Mouse (Mus musculus): ENCODE measurements around the gene Fem1b.
"Not testable (repeated sequence)": the region's sequence is repeated elsewhere in the genome, so short reads cannot be mapped to it uniquely, and the experiment has no call there.

The Fem1b gene

DNA sequence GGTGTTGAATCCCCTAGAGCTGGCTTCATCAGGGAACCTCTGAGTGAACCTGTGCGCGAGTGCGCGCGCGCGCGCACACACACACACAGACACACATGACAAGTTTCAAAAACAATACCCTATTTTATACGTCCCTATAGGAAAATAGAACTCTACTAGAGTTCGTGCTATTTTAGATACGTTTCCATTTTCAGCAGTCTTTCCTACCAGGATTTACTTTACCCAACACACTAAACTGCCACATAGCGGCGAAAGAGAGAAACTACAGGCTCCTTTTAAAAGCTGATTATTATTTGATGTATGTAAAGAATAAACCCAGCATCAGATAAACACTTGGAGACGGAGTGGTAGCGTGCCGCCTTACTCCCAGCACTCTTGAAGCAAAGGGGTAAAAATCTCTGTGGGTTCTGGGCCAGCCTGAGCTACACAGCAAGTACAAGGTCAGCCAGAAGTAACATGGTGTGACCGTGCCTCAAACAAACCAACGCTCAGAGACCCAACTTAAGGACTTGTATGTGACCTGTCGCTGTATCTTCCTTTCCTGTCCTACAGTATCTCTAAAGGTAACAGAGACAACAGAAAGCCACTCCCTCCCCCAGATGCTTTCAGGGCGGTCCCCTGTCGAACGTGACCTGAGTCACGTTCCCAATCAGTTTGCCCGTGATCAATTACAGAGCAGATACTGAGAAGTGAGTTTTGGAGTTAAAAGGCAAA, 16.4 kb upstream of the Fem1b start:
- DNase-seq (ENCODE audit: low spot score), result peak; percentile 85

- peak; percentile 30 for DNase-seq (ENCODE audit: low spot score)
These were observed 14.7 kb upstream of the Fem1b start for GRCm38 (mm10) chr9:62826456-62826855.

DNA sequence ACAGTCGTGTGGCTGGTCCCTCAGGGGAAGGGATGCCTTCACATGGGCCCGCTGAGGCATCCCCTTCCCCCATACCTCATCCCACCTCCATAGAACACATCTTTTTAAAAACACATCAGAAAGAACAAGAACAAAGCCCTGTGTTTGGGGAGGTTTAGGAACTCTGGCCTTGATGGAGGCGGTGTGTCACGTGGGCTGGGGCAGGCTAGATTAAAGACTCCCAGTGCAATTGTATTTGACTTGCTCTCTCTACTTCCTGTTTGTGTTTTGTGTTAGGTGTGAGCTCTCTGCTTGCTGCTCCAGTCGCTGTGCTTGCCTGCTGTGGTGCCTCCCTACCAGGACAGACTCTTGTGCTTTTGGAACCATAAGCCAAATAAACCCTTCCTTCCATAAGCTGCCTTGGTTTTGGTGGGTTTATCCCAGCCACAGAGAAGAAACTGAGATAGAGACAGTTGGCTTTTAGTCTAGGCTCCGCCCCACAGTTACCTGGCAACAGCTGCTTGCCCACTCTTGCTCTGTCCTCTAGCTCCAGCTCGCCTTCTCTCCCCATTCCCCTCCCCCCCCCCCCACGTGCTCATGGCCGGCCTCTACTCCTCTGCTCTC, 14.2 kb upstream of the Fem1b start:
- DNase-seq (ENCODE audit: low spot score), result peak; percentile 63

GRCm38 (mm10) chr9:62821811-62822210, 10.1 kb upstream of the Fem1b start:
- DNase-seq (ENCODE audit: low spot score), result no peak

DNA sequence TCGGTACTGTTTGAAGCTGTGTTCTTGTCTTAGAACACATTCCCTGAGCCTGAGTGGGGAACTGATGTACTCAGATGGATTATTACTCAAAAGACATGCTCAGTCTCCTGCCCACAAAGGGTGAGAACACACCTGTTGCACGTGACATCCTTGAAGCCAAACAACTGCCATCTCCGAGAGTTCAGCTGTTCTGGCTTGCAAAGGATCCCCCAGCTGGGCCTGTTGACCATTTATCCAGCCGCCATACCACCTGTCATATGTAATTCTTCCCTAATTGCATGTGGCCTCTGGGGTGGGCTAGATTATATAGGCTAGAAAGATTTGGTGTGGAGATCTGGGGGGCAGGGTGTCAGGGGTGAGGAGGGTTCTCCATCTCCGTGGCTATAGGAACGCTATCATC, 9.1 kb upstream of the Fem1b start:
- no peak for DNase-seq (ENCODE audit: low spot score)

GRCm38 (mm10) chr9:62819910-62820309, 8.2 kb upstream of the Fem1b start:
- not testable (repeated sequence) for DNase-seq (ENCODE audit: low spot score)

DNA sequence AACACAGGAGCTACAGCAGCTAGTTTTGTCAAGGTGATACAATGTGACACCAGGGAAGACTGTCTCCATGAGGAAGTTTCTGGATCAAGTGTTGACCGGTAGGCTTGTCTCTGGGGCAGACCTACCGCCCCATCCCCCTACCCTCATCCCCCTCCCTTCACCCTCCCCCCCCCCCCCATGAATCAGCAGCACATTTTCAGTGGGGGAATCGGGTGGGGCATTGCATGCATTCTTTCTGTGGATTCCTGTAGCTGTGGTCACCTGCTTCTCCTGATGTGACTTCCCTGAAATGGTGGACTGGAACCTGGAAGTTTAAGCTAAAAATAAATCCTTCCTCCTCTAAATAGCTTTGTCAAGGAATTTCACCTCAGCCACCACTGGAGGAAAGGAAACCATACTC, 7.8 kb upstream of the Fem1b start:
- no peak for DNase-seq (ENCODE audit: low spot score)

- peak; percentile 67 for DNase-seq (ENCODE audit: low spot score)
These were observed 6.3 kb upstream of the Fem1b start for GRCm38 (mm10) chr9:62817828-62818614.

GRCm38 (mm10) chr9:62817099-62817571, 5.4 kb upstream of the Fem1b start:
- DNase-seq (ENCODE audit: low spot score), result peak; percentile 92

- no peak for DNase-seq (ENCODE audit: low spot score)
These were observed 4.8 kb upstream of the Fem1b start for GRCm38 (mm10) chr9:62816323-62817098.

- no peak for DNase-seq (ENCODE audit: low spot score)
These were observed 3.0 kb upstream of the Fem1b start for GRCm38 (mm10) chr9:62814751-62815150.

GRCm38 (mm10) chr9:62812216-62813049, 699 bp upstream of the Fem1b start:
- peak; percentile 71 for DNase-seq (ENCODE audit: low spot score)

- DNase-seq (ENCODE audit: low spot score), result peak; percentile 71
These were observed 905 bp downstream of the Fem1b start for GRCm38 (mm10) chr9:62810543-62811515.

- DNase-seq (ENCODE audit: low spot score), result no peak
These were observed 1.6 kb downstream of the Fem1b start for GRCm38 (mm10) chr9:62810095-62810494.

DNA sequence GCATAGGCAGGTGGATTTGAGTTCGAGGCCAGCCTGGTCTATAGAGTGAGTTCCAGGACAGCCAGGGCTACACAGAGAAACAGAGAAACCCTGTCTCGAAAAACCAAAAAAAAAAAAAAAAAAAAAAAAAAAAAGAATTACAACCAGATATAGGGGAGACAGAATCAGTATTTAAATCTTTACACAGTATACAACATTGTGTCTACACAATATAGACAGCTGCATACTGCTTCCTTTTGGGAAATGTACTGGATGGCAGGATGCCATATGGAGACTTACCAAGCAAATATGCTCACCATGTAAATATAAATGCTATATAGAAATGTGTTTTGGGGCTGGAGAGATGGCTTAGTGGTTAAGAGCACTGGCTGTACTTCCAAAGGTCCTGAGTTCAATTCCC, 12.5 kb downstream of the Fem1b start:
- not testable (repeated sequence) for DNase-seq (ENCODE audit: low spot score)

- DNase-seq (ENCODE audit: low spot score), result no peak
These were observed 21.9 kb downstream of the Fem1b start for GRCm38 (mm10) chr9:62789856-62790255.

- peak; percentile 59 for DNase-seq (ENCODE audit: low spot score)
These were observed 25.0 kb downstream of the Fem1b start for GRCm38 (mm10) chr9:62786721-62787120.

DNA sequence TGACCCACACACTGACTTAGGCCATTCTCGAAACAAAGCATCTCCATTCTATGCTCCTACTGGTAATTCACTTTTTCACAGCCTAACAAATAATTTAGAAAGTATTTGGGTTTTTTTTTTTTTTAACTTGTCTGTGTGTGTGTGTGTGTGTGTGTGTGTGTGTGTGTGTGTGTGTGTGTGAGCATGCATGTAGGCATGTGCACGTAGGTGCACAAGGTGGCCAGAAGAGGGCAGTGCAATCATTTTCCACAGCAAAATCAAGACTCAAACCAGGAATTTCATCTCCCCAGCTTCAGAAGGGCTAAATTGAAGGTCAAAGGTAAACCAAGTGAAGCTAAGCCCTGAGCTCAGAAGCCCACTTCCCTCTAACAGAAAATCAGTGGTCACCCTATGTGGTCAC, 27.5 kb downstream of the Fem1b start:
- no peak for DNase-seq (ENCODE audit: low spot score)

GRCm38 (mm10) chr9:62782976-62783781, 28.6 kb downstream of the Fem1b start:
- peak; percentile 69 for DNase-seq (ENCODE audit: low spot score)
